Mouse (Mus musculus): ENCODE measurements around the gene Olfr985.

DNA sequence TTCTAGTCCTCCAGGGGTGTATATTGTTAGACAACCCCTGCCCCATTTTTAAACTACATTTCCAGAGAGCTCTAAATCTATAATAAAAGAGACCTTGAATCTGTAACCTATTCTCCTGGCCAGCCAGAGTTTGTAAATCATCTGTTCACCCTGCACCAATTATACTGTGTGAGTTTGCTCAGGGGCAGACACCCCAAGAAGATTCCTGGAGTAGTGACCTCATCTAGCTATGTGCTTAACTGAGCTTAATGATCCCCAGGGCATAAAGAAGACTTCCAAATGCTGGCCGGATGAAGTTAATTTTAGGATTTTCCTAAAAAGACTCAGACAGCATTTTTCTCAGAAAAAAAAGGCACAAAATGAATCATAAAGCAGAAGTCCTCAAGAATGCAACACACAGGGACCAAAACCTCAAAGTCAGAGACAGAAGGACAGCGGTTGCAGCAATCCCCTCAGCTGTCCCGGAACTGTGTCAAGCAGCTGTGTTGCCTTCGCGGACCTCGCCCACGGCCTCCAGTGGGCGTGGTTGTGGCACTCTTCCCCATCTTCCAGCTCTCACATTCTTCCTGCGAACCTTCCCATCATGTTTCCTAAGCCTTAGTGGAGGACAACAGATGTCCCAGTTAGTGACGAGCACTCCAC is 13.2 kb downstream of the Olfr985 start:
- TF ChIP-seq GATA1 (IDR thresholded peaks at IDR 0.05; ENCODE audit: borderline replicate concordance, low read length) (no peak), CTCF (IDR thresholded peaks at IDR 0.05; ENCODE audit: low read depth, low read length) (no peak)

Data from G1E (cell line).